Mouse (Mus musculus) liver, postnatal 0 days (tissue): ENCODE data around the gene Mt3. TPM values are rescaled to one million over a fixed set of nuclear protein-coding genes. Genes with fewer than 3 reads are reported as not detected.

Experiments
- ATAC-seq: fragments of 200-750 bp; cut with Nextera tagmentation; 2 replicates; pipeline ENCODE4 v1.8.0; 2017; ENCODE audit warnings: mild to moderate bottlenecking, moderate library complexity
- DNase-seq: peaks from one replicate; pipeline ENCODE4 v3.0.0-alpha.2; 2016
- H3K27ac ChIP-seq: fragments of 300-500 bp; sonication (generic); 2 replicates; pipeline ENCODE4 v1.5.1; 2014; ENCODE audit warnings: antibody characterized with exemption, moderate library complexity, mild to moderate bottlenecking, low read depth
- H3K27me3 ChIP-seq: fragments of 300-500 bp; sonication (generic); 2 replicates; pipeline ENCODE4 v1.6.1; 2014; ENCODE audit warnings: low read length, control low read depth, mixed read lengths; ENCODE audit not compliant: insufficient read depth
- H3K36me3 ChIP-seq: fragments of 300-500 bp; sonication (generic); replicated peaks from 2 replicates; pipeline ENCODE4 v1.6.1; 2014; ENCODE audit warnings: mild to moderate bottlenecking, control low read depth, low read length, moderate library complexity, mixed read lengths; ENCODE audit not compliant: insufficient read depth
- H3K4me1 ChIP-seq: fragments of 300-500 bp; sonication (generic); 2 replicates; pipeline ENCODE4 v1.6.1; 2014; ENCODE audit warnings: antibody characterized with exemption, mild to moderate bottlenecking, control low read depth; ENCODE audit not compliant: insufficient read depth
- H3K4me2 ChIP-seq: fragments of 300-500 bp; sonication (generic); 2 replicates; pipeline ENCODE4 v1.6.1; 2014; ENCODE audit warnings: low read depth, mild to moderate bottlenecking, low read length, moderate library complexity, mixed read lengths
- H3K4me3 ChIP-seq: fragments of 300-500 bp; sonication (generic); 2 replicates; pipeline ENCODE4 v1.5.1; 2014; ENCODE audit warnings: low read depth, low read length
- H3K9ac ChIP-seq: fragments of 300-500 bp; sonication (generic); replicated peaks from 2 replicates; pipeline ENCODE4 v1.6.1; 2014; ENCODE audit warnings: mild to moderate bottlenecking, moderate library complexity
- H3K9me3 ChIP-seq: fragments of 300-500 bp; sonication (generic); 2 replicates; pipeline ENCODE4 v1.6.1; 2016; ENCODE audit warnings: mild to moderate bottlenecking, control low read depth, low read length, mixed read lengths
- CTCF ChIP-seq: sonication (generic); IDR thresholded peaks from 2 replicates; pipeline ENCODE4 v1.5.1; 2016; ENCODE audit warnings: antibody characterized with exemption, low read depth
- EP300 ChIP-seq: IDR thresholded peaks from 2 replicates; pipeline ENCODE4 v1.6.1; 2016; ENCODE audit warnings: antibody characterized with exemption, low read depth, mild to moderate bottlenecking
- WGBS: fragments of 180-500 bp; shearing (Covaris S2); extraction: QIAGEN DNeasy Blood & Tissue Kit; methylation state at CpG from one replicate; pipeline ENCODE4 v1.1.7; 2014; ENCODE audit not compliant: insufficient replicate concordance; 5-methylcytosine and 5-hydroxymethylcytosine counted together
- polyA plus RNA-seq: library from polyadenylated mRNA; unstranded; fragments of >200 nt; fragmentation: Nextera tagmentation; extraction: Ambion mirVana; gene quantifications from 2 replicates; pipeline ENCODE4 v1.2.1, GENCODE M21; 2015

Mt3 gene
- polyA plus RNA-seq, 1 experiment from 2014 or later = not detected

DNA sequence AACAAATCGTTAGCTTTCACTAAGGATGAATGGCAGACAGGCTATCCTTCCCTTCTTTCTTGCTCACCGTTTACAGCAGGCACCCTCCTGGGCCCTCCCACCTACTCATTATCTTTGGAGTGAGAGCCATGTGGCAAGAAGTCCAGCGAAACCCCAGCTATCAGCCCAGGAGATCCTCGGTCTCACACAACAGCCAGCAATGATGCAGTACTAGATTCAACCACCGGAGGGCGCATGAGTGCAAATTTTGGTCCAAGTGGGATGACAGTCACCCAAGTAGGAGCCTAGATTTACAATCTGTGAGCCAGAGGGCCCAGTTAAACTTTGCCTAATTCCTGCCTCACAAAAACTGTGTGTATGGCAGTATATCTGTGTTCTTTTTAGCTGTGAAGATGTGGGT, 14.8 kb downstream of the Mt3 start:
- Histone ChIP-seq H3K4me1 (peaks cover 33% of the 10 kb centered on the region), H3K9ac (no peak overlapping the region)
- no peak for ATAC-seq

DNA sequence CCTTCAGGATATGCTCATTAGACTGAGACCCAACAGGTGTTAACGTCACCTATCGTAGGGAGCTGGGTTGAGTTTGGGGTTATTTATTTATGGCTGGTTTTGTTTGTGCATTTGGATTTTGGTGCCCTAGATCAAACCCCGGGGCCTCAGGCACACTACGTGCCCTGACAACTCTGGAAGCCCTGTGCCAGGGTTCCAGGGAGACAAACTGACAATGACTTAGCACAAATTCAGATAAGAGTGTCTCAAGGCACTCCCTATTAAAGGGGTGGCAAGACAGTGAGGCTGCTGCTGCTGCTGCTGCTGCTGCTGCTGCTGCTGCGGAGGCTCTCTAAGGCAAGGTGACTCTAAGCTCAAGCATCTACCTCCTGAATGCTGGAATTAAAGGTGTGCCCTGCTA, 17.1 kb downstream of the Mt3 start:
- peak overlapping the region; percentile 92 for H3K9ac ChIP-seq
- H3K27ac ChIP-seq = peak overlapping the region; percentile 96
- TF ChIP-seq CTCF (no peak), EP300 (peak; percentile 76)
- H3K27me3 ChIP-seq = peaks cover 3% of the 10 kb centered on the region; the same call in 1 of the 2 replicates
- no peaks in the 10 kb centered on the region for H3K9me3 ChIP-seq
- H3K4me3 ChIP-seq = peak overlapping the region; percentile 29
- peaks cover 34% of the 10 kb centered on the region for H3K4me1 ChIP-seq
- H3K4me2 ChIP-seq = peak overlapping the region; percentile 78
- no peaks in the 10 kb centered on the region for H3K36me3 ChIP-seq
- WGBS = 62% methylated on average over 5 of the region's 5 CpGs
- DNase-seq = no peak
- ATAC-seq = no peak

More for the DNA sequence above, 14.8 kb downstream of the Mt3 start:
- H3K9me3 ChIP-seq = no peaks in the 10 kb centered on the region
- no peaks in the 10 kb centered on the region for H3K36me3 ChIP-seq
- no peak overlapping the region for H3K4me3 ChIP-seq
- H3K4me2 ChIP-seq = no peak overlapping the region
- peak; percentile 94 for DNase-seq
- 6% methylated on average over 6 of the region's 6 CpGs for WGBS
- TF ChIP-seq EP300 (no peak), CTCF (peak; percentile 96)
- no peak overlapping the region for H3K27ac ChIP-seq
- H3K27me3 ChIP-seq = peaks cover 3% of the 10 kb centered on the region; the same call in 1 of the 2 replicates

DNA sequence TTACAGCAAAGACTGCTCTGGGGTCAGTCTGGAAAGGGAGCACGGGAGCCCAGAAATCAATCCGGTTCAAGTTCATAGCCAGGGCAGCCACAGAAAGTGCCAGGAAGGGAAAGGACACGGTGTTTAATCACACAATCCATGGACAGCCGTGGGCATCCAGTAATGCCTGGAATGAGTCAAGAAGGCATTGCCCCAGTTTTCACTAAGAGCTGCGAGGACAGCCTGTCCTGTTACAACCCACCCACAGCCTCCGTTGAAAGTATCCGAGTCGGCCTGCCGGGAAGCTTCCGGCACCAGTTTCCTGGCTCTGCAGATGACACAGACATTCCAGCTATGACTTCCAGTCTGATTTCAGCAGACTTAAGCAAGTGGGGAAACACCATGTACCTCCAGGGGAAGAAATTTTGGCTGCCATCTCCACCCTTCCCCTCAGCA, 18.9 kb downstream of the Mt3 start:
- ATAC-seq (0 out of 2 replicates have a peak, but pooled peaks have one; percentile 1), DNase-seq (peak; percentile 66)
- peak; percentile 72 for TF ChIP-seq EP300
- no peak for TF ChIP-seq CTCF
- peak overlapping the region; percentile 81 for H3K4me3 ChIP-seq
- H3K9me3 ChIP-seq = no peaks in the 10 kb centered on the region
- peaks cover 37% of the 10 kb centered on the region for H3K4me1 ChIP-seq
- 25% methylated on average over 10 of the region's 10 CpGs for WGBS
- no peaks in the 10 kb centered on the region for H3K36me3 ChIP-seq
- peaks cover 3% of the 10 kb centered on the region; the same call in 1 of the 2 replicates for H3K27me3 ChIP-seq
- H3K9ac ChIP-seq = peak overlapping the region; percentile 92
- peak overlapping the region; percentile 78 for H3K4me2 ChIP-seq
- peak overlapping the region; percentile 96 for H3K27ac ChIP-seq

DNA sequence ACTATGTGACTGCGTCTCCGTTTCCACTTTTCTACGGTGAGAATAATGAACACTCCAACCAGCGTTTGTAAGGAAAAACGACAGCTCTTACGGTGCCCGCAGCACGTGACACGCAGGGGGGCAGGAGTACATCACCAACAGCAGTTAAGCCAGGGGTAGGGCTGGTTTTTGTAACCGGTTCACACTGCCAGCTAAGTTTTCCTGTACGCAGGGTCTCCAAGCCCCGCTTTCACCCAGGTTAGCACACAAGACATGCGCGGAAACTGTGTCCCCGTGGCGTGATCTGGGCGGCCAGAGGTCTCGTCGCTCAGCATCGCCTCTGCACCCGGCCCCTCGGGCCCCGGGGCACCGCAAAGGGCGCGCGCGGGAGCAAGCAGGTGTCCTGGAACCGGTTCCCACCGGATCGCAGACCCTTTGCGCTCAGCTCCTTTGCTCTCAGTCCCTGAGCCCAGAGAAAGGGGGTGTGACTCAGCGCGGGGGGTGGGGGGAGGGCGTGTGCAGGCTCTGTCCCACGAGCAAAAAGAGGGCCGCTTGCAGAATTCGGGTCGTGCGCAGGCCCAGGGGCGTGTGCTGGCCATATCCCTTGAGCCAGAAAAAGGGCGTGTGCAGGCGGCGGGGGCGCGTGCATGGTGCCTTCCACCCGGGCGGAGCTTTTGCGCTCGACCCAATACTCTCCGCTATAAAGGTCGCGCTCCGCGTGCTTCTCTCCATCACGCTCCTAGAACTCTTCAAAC, 19.8 kb downstream of the Mt3 start, which contains the start of gene Mt2:
Gene Mt2, plus strand, starts transcription at position 590 of the 734 bp plus-strand sequence.
- Histone ChIP-seq H3K27me3 (peaks cover 3% of the 10 kb centered on the region; the same call in 1 of the 2 replicates), H3K27ac (peak within 1 kb of the TSS; percentile 96), H3K9ac (peak within 1 kb of the TSS; percentile 92), H3K4me1 (peaks cover 35% of the 10 kb centered on the region), H3K4me3 (peak within 1 kb of the TSS; percentile 81), H3K4me2 (peak within 1 kb of the TSS; percentile 78), H3K9me3 (no peaks in the 10 kb centered on the region), H3K36me3 (no peaks in the 10 kb centered on the region)
- DNase-seq (peak; percentile 95), ATAC-seq (peak; percentile 88)
- TF ChIP-seq CTCF = no peak
- peak; percentile 80 for TF ChIP-seq EP300
- under 1% methylated on average over 56 of the region's 56 CpGs for WGBS

DNA sequence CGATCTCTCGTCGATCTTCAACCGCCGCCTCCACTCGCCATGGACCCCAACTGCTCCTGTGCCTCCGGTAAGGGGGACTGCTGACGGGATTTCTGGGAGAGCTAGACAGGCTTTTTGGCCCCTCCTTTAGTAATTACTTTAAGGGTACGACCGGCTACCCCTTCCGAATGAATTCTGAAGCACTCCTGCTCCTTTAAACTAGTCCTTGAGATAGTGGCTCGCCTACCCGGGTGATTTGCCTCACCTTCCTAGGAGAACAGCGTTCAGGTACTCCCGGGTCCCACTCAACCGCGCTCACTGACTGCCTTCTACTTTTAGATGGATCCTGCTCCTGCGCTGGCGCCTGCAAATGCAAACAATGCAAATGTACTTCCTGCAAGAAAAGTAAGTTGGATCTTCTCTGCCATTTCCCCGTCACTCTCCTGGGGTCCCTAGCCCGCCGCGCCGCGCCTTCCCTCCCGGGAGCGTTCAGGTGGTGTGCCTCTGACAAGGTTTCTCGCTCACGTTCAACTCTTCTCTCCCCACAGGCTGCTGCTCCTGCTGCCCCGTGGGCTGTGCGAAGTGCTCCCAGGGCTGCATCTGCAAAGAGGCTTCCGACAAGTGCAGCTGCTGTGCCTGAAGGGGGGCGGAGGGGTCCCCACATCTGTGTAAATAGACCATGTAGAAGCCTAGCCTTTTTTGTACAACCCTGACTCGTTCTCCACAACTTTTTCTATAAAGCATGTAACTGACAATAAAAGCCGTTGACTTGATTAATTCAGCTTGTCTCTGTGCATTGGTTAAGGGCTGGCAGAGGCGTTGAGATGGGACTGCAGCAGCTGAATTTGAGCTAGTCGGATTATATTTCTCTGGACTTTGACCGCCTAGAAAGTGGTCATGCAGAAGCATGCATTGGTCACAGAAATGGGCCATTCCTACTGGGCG, 20.7 kb downstream of the Mt3 start:
- ATAC-seq (0 out of 2 replicates have a peak, but pooled peaks have one; percentile 0), DNase-seq (peak; percentile 46)
- Histone ChIP-seq H3K4me1 (peaks cover 40% of the 10 kb centered on the region), H3K27ac (peak overlapping the region; percentile 96), H3K27me3 (peaks cover 3% of the 10 kb centered on the region; the same call in 1 of the 2 replicates), H3K36me3 (no peaks in the 10 kb centered on the region), H3K9me3 (no peaks in the 10 kb centered on the region), H3K4me2 (peak overlapping the region; percentile 78), H3K9ac (peak overlapping the region; percentile 92), H3K4me3 (peak overlapping the region; percentile 81)
- 3% methylated on average over 39 of the region's 39 CpGs for WGBS
- TF ChIP-seq CTCF (no peak), EP300 (no peak)
